Comparison of ENCODE assay signal across 9 mouse cellular contexts in the genomic region with DNA sequence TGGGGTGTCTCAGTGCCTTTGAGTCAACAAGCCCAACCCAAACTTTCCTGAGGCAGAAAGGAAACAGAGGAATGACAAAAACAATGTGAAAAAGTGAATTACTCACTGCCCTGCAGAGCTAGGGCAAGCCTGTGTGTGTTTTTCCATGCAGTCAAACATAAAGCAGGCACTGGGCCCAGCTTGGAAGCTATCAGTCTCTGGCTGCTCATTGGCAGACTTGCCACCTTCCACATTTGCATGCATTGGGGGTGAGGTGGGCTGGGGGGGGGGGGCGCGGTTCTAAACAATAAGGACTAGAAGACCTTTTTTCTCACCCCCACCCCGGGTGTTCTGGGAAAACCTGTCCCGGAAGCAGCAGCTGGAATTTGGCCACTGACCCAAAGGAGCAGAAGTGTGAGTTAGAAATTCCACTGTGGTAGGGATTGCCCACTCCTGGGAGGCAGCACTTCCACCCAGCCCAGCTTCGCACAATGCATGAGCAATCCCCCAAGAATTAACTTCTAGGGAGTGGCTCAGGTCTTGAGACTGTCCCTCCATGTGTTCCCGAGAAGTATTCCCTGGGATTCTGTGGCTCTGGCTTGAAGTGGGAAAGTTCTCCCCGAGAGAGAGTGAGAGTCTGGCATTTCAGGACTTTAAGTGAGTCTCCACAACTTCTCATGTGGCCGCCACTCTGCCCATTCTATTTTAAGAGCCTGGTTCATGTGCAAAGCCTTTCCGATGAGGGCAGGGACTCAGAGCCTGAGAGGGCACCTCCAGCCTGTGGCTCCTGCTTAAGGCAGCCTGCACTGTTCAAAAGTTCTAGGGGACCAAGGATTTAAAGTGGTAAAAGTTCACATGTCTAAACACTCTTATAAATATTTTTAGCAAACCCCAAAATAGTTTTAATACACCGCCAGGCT. TPM values are rescaled to one million over a fixed set of nuclear protein-coding genes. Genes with fewer than 3 reads are reported as not detected.
DNase-seq lines count a peak whose midpoint lies in the region; ATAC-seq and TF ChIP-seq lines count a peak whose summit lies in the region.
"Had no signal": no experiment of that assay in that cellular context is flagged by ENCODE, and none has a peak within 500 bp of the region (broad histone marks: within the 10 kb centered on the region; RNA-seq: fewer than 3 reads in every experiment).

No protein-coding gene starts in this region.

- H3K4me2 ChIP-seq in heart, embryonic 11.5 days: peak overlapping the region; percentile 82
- H3K4me2 ChIP-seq in liver, embryonic 12.5 days: no peak overlapping the region

- H3K4me3 ChIP-seq in E14TG2a.4 (replicated peaks; ENCODE audit: low read length): peak overlapping the region; percentile 74
- H3K4me3 ChIP-seq in heart, embryonic 11.5 days (ENCODE audit: low read depth, low read length): no peak overlapping the region
- H3K4me3 ChIP-seq in liver, embryonic 12.5 days: no peak overlapping the region

- H3K36me3 ChIP-seq in E14TG2a.4 (ENCODE audit: insufficient read depth, low read length): no peaks in the 10 kb centered on the region
- H3K36me3 ChIP-seq in heart, embryonic 11.5 days (ENCODE audit: control insufficient read depth, insufficient read depth, low read length): no peaks in the 10 kb centered on the region
- H3K36me3 ChIP-seq in liver, embryonic 12.5 days: no peaks in the 10 kb centered on the region

- TF ChIP-seq POLR2A in brain, embryonic 14.5 days (IDR thresholded peaks at IDR 0.05; ENCODE audit: borderline replicate concordance, extremely low read depth, insufficient read depth, insufficient read length, poor library complexity, severe bottlenecking): no peak

- 15% methylated on average over 10 of the region's 10 CpGs for WGBS in heart, embryonic 11.5 days (ENCODE audit: insufficient replicate concordance)
- 20% methylated on average over 10 of the region's 10 CpGs for WGBS in liver, embryonic 12.5 days (ENCODE audit: insufficient replicate concordance)

- ATAC-seq in heart, embryonic 11.5 days (replicated peaks; ENCODE audit: insufficient number of reproducible peaks, low FRiP score, low TSS enrichment): peak; percentile 50
- no peak for ATAC-seq in liver, embryonic 12.5 days

- H3K4me1 ChIP-seq in E14TG2a.4 (replicated peaks; ENCODE audit: low read depth, low read length): peaks cover 54% of the 10 kb centered on the region
- peaks cover 58% of the 10 kb centered on the region for H3K4me1 ChIP-seq in heart, embryonic 11.5 days (ENCODE audit: control insufficient read depth, insufficient read depth, low read length)
- H3K4me1 ChIP-seq in liver, embryonic 12.5 days: no peaks in the 10 kb centered on the region

- no peak for TF ChIP-seq CTCF in E14TG2a.4 (conservative IDR thresholded peaks at IDR 0.05; ENCODE audit: low read length)
- no peak for TF ChIP-seq CTCF in brain, embryonic 14.5 days (IDR thresholded peaks at IDR 0.05; ENCODE audit: borderline replicate concordance, extremely low read depth, insufficient read depth, insufficient read length)

- peaks cover 47% of the 10 kb centered on the region for H3K27me3 ChIP-seq in E14TG2a.4 (ENCODE audit: insufficient read depth, low read length)
- peaks cover 6% of the 10 kb centered on the region; the same call in 1 of the 2 replicates for H3K27me3 ChIP-seq in heart, embryonic 11.5 days (ENCODE audit: control insufficient read depth, insufficient read depth, low read length)
- peaks cover 64% of the 10 kb centered on the region for H3K27me3 ChIP-seq in liver, embryonic 12.5 days (replicated peaks)

- peak overlapping the region; percentile 59; the same call in 1 of the 2 replicates for H3K9ac ChIP-seq in heart, embryonic 11.5 days (ENCODE audit: low read depth, low read length)
- no peak overlapping the region for H3K9ac ChIP-seq in liver, embryonic 12.5 days

- DNase-seq in brain, embryonic 14.5 days (ENCODE audit: low read depth): peak; percentile 59
- DNase-seq in lung, postnatal 25 days (ENCODE audit: low spot score): peak; percentile 56
- DNase-seq in thymus, postnatal 4 days: no peak
- DNase-seq in left cerebral cortex, adult 8-10 months (ENCODE audit: low spot score in 2 of 2): no peak
- DNase-seq in frontal cortex, postnatal 25 days (ENCODE audit: low spot score in 2 of 2): no peak
- DNase-seq: thymus, adult 18-20 months had no signal

- peak overlapping the region; percentile 86 for H3K27ac ChIP-seq in heart, embryonic 11.5 days (ENCODE audit: low read depth, low read length)
- no peak overlapping the region for H3K27ac ChIP-seq in liver, embryonic 12.5 days

- H3K9me3 ChIP-seq in E14TG2a.4 (ENCODE audit: low read length): peaks cover 21% of the 10 kb centered on the region
- H3K9me3 ChIP-seq in heart, embryonic 11.5 days (replicated peaks; ENCODE audit: control insufficient read depth, low read length): no peaks in the 10 kb centered on the region
- H3K9me3 ChIP-seq in liver, embryonic 12.5 days (replicated peaks): no peaks in the 10 kb centered on the region

RNA-seq across cellular contexts. Expression of gene Cdh13, which starts 3.0 kb away (rescaled TPM):
- 34.4 and 58.5 TPM in 2 replicates for polyA plus RNA-seq in brain, embryonic 14.5 days (2012; rRNA removed)
- 37.1 and 38.2 TPM in 2 replicates for polyA plus RNA-seq in heart, embryonic 11.5 days (2014; fragmentation: Nextera tagmentation; extraction: Ambion mirVana)
- polyA plus RNA-seq in liver, embryonic 12.5 days (2016; fragmentation: Nextera tagmentation; extraction: Ambion mirVana): 1.3 and 1.5 TPM in 2 replicates
- total RNA-seq in left cerebral cortex, adult 8-10 months (2022): 10 to 100 TPM; 81.0 to 97.1 (median 86.4) TPM

Comparison
In these comparisons a context has a peak if more than half of its experiments do, and no peak if none do; other contexts are left out.
1. DNase-seq: peak in brain, embryonic 14.5 days (single experiment) and lung, postnatal 25 days (single experiment); none in thymus, postnatal 4 days (single experiment), left cerebral cortex, adult 8-10 months (0 of 2) and frontal cortex, postnatal 25 days (0 of 2).
2. RNA of gene Cdh13, which starts 3.0 kb away (polyA plus RNA-seq): 34.4 to 58.5 TPM in brain, embryonic 14.5 days and 37.1 to 38.2 TPM in heart, embryonic 11.5 days; 1.3 to 1.5 TPM in liver, embryonic 12.5 days; every median in the first group is over 10 times any median in the second.